Mouse (Mus musculus): Measurements from ENCODE around the gene Arhgef3.

Arhgef3 gene

DNA sequence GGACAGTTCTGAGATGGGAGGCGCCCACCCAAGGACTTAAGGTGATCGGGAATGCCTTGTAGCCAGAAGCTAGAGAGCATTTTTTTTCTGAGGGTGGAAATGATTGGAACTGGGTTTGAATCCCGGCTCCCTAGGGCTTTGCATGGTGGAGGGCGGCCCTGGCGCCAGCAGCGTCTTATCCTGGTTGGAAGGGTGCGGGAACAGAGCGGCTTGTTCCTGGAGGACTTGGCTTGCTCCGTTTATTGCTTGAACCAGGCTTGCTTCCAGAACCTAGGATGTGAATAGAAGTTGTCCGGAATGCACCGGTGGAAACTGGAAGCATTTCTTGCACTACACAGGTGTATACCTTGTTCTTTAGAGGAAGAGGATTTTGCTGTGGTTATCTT, 569 bp downstream of the Arhgef3 start:
- in situ Hi-C loops (cut with MboI, MseI): no loop called here

DNA sequence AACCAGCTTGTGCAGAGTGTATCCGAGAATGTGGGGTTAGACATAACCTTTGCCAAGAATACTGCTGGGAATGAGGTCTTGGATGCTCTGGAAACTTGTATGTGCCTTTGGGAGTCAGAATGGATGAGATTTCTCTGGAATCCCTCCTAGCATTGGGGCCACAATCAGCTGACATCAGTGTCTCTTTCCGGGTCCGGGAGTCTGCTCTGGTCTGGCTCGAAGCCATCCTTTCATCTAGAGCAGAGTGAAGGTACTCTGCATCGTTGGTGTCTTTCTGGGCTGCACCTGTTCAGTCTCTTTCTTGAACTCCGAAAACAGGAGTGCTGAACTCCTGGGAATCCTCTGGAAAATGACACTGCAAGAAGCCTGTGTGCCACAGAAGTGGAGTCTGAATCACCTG, 1.3 kb downstream of the Arhgef3 start:
- in situ Hi-C loops (cut with MboI, MseI): no loop called here

DNA sequence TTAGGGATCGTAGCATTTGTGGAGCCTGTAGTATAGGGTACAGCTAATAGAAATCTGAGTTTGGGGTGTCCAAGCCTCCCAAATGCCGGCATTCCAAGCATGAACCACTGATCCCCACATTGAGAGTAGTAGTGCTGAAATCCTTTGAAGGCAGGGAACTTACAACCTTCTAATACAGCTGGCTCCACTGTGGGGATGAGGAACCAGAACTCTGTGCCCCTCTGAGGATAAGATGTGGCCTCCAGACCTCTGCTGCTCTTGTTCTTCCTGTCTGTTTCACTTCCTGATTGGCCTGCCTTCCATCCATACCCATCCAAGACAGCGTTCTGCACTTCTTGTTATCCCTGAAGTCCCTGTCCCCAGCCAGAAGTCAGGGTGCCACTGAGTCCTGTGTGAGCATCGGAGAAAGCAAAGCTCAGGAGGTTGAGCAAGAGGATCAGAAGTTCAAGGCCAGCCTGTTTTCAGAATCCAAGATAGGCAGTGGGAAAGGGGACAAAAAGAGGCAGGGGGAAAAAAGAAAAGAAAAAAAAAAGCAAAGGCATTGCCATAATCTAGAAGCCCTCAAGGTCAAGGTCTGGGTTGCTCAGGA, 2.0 kb downstream of the Arhgef3 start:
- in situ Hi-C loops (cut with MboI, MseI): no loop called here

DNA sequence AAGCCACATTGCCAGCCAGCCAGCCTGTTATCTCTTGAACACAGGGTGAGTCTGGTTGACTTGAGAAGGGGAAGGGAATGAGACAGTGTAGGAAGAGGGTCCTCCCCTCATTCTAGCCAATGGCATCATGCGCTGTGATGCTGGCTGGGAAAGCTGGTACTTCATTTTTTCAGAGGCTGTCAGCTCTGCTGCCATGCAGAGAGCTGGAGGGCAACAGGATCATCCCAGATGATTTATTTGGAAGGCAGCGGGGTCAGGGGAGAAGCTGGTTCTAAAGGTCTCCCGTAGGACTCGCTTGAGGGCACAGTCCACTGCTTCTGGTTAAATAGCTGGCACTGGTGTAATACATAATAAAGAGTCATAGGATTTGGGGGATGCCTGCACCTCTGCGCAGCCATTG, 3.8 kb downstream of the Arhgef3 start:
- in situ Hi-C loops (cut with MboI, MseI): no loop called here

DNA sequence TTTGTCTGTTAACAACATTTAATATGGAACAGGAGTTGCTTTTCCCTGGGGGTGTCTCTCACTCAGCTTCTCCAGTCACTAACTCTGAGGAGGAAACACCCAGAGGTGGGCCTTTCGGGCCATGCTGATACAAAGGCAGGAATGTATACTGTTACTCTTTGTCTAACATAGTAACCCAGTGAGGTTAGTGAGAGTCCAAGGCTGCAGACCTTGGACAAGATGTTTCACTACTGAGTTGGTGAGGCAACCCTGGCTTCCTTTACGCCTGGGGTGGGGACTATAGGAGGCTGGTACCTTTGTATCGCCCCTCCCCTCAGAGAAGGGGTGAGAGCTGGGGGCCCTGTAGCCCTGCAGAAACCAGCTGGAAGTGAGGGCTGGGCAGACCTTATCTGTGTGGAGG, 7.9 kb downstream of the Arhgef3 start:
- in situ Hi-C loops (cut with MboI, MseI): no loop called here

DNA sequence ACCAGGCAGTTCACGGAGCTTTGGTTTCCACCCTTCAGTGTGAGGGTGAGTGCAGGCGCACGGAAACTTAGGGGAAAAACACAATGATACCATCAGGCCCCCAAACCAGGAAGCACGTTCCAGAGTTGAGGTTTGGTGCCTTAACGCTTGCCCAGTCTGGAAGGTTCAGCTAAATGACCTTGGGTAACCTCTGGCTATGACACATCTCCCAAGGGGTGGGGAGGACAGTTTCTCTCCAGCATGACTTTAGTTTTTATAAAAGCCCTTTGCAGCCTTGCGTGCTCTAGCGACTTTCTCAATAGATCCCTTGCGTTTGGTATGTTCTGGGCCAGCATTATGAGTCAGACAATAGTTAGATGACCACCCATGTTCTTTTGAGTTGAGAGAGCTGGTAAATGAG, 8.8 kb downstream of the Arhgef3 start:
- in situ Hi-C loops (cut with MboI, MseI): no loop called here

DNA sequence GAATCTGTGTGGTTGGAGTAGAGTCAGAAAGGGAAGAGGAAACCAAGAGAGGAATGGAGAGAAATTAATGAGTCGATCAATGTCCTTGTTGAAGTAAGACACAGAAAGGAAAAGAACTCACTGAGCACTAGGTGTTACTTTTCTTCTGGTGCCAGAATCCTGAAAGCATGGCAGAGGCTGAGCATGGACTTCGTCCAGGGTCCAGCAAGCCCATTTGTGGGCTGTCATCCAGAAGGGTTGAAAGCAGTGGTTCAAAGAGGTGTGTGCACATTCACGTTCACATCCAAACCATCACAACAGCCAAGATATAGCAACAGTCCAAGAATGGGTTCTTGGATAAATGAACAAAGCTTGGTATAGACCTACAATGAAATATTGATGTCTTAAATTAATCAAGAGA, 15.3 kb downstream of the Arhgef3 start:
- in situ Hi-C loops (cut with MboI, MseI): no loop called here

DNA sequence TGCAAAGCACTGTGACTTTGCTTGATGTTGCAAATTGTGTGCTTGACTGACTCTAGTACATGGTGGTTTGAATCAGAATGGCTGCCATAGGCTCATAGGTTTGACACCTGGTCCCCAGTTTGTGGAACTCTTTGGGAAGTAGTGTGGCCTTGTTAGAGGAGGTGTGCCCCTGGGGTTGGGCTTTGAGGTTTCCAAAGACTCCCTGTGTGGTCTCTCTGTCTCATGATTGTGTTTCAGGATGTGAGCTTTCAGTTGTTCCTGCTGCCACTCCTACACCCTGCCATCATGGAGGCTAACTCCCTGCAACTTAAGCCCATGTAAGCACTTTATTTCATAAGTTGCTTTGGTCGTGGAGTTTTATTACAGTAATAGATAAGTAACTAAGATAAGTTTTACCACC, 16.0 kb downstream of the Arhgef3 start:
- in situ Hi-C loops (cut with MboI, MseI): no loop called here

DNA sequence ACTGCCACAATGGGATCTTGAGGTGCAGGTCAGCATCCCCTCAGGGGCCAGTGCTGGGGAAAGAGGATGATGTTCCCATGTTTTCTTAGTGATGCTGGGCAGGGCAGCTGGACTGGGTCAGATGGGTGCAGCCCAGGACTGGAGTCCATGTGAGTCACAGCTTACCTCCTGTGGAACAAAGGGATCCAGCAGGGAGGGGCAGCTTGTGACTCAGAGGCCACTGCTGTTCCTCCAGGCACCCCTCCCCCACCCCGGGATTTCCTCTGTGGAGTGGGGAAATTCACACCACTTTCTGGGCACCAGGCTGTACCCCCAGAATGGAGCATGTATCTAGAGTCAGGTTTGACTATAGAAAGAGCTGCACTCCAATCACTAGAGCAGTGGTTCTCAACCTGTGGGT, 16.8 kb downstream of the Arhgef3 start:
- in situ Hi-C loops (cut with MboI, MseI): no loop called here

DNA sequence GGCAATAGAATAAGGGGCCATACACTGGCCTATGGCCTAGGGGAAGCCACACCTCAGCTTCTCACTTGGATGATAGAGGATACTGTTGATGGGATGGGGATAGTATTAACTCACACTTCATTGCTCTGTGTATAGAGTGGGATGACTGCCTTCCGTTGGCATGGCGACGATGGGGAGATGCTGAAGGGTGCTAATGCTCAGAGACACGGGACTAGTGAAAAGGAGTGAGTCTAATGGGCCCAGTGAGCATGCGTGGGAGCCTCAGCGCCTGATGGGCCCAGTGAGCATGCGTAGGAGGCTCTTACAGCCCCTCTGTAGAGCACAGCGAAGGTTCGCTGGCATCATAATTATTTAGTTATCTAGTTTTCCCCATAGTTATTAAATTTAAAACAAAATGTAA, 24.2 kb downstream of the Arhgef3 start:
- in situ Hi-C loops (cut with MboI, MseI): no loop called here

DNA sequence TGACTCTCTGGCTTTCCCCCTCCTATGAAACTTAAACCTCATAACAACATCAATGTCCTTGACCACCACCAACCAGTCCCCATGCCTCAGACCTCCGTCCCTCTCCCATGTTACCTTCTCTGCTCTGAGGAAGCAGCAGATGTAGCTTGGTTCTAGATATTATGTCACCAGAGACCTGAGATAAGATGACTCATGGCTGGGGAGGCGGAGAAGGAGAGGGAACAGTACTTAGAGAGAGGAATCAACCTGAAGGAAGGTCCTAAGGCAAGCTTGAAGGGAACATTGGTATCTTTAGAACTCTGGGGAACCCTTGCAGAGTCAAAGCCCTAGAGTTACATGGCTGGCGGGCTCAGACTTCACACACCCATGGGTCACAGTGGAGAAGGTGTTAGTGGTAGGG, 25.3 kb downstream of the Arhgef3 start:
- in situ Hi-C loops (cut with MboI, MseI): no loop called here

DNA sequence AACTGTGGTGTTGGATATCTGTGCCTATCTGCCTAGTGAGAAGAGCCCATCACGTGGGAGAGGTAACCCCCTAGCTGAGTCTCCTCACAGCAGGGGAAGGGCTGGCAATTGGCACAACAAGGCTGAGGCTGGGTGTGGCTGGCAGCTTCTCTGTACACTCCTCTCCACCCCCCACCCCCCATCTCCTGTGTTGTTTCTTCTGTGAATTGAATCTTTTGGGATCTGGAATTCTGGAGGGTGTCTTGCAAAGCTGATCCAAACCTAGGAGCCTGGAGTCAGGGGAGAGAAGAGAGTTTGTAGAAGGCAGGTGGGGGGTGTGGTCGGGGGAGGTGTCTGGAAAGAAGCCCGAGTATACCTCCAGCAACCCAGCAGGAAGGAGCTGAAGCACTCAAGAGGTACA, 26.8 kb downstream of the Arhgef3 start:
- in situ Hi-C loops (cut with MboI, MseI): no loop called here

DNA sequence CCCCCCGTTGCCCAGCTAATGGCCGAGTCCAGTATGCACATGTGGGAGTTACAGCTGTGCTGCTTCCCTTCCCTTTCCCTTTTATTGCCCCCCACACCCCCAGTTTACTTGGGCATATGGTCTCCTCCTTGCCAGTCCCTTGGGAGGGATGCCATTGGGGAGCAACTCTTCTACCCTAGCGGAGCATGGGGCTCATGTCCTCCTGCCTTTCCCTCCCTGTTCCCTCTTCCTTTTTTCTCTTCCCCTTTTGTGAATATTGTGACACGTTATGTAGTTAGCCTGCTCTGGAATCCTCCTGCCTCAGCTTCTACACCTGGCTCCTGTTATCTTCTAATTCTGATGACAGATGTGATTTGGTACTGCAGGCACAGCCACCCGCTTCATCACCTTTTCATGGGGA, 28.0 kb downstream of the Arhgef3 start:
- in situ Hi-C loops (cut with MboI, MseI): no loop called here

DNA sequence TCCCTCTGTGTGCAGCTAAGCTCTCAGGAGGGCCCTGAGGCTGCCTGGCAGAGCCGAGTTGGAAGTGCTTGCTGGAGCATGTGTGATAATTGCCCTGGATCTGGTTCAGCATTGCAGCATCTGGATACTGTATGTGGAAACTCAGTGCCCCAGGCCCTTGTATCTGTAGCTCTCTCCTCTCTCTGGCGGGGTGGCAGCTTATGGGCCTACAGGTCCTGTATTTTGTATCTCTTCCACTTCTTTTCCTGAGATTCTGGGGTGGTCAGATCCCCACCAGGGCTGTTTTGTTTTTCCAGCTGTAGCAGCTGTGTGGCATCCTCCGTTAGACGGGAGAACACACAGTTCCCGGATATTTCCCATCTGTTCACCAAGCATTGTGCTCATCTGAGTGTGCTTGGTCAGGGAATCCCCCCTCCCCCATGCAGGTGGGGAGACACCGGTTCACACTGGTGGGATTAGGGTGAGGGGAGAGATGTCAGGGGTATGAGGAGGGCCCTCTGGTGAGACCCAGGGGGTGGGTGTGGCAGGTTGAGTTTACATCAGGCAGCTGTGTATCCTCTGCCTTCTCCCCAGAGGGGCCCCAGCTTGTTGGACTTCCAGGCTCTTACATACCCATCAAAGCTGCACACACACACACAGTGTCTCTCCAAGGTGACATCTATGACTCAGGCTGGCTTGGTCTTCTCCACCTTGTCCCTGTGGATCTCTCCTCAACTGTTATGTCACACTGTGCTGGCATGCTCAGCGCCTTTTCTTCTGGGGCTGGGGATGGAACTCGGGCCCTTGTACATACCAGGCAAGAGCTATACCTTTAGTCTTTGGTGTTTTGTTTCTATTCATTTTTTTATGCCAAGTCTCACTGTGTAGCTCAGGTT, 30.7 kb downstream of the Arhgef3 start:
- in situ Hi-C loops (cut with MboI, MseI): no loop called here

DNA sequence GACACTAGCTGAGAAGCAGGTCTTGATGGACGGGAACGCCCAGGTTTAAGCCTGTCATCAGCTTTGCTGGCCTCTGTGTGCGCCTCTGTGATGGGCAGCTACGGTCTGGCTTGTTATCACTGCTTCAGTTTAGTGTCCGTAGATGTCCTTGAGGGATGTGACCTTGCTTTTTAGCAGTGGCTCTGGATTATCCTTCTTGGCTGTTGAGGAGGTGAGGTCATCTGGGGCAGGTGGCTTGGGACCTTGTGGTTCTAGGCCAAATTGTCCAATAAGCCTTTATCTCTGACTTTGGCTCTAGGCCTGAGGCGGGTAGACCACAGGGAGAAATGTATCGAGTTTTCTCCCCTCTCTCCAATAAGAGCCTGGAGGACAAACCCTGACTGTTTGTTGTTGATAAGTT, 33.0 kb downstream of the Arhgef3 start:
- in situ Hi-C loops (cut with MboI, MseI): no loop called here

DNA sequence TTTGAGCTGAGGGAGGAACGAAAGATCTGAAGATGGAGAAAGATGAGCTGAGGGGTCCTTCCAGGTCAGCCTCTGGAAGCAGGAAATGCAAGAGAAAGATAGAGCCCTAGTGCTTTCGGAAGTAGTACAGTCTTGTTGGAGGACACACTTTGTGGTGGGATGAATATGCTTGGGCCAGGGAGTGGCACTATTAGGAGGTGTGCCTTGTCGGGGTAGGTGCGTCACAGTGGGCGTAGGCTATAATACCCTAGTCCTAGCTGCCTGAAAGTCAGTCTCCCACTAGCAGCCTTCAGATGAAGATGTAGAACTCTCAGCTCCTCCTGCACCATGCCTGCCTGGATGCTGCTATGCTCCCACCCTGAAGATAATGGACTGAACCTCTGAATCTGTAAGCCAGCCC, 34.7 kb downstream of the Arhgef3 start:
- in situ Hi-C loops (cut with MboI, MseI): no loop called here

DNA sequence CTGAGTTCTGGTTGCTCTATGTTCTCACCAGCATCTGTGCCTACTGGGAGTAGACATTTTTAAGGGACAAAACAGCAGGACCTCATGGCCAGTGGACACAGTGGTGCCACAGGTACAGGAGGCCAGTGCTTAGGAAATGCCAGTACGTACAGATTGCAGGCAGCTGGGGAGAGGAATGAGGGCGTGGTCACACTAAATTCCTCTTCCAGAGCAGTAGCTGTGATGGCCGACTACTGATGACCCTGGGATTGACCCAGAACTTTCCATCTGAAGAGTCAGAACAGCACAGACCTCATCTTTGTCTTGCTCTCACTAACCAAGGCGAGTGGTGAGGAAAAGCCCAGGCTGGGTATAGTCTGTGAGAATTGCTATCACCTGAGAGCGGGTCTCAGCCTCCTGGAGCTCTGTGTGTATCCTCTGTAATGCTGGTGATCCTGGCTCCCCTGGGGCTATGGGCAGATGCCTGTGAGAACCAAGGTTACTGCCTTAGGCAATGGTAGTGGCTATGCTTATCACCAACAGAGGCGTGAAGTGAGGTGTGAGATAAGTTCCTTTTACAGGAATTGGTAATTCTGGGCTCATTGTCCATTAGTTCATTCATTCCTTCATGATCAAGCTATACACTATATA, 35.4 kb downstream of the Arhgef3 start:
- in situ Hi-C loops (cut with MboI, MseI): loop anchor here (10.0 to 25.0 kb wide), 2 partner anchors 562 to 1805 kb away; no protein-coding TSS in a partner anchor

DNA sequence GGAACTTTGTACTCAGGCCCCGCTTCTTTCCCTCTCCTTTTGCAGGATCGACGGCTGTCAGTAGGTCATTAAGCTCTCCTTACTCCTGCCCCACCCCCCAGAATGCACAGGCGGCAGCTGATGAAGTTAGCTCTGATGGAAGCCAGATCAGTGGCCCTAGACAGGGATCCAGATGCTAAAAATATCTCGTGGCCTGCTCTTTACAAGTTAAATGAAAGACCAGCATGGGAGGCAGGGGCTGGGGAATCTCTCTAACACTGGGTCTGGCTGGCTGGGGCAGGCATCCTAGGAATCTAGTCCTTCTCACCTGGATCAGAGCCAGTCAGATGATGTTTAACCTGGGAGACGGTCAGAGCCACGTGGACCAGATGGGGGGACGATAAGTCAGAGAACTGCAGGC, 36.7 kb downstream of the Arhgef3 start:
- in situ Hi-C loops (cut with MboI, MseI): loop anchor here (10.0 to 25.0 kb wide), 2 partner anchors 561 to 1807 kb away; no protein-coding TSS in a partner anchor

DNA sequence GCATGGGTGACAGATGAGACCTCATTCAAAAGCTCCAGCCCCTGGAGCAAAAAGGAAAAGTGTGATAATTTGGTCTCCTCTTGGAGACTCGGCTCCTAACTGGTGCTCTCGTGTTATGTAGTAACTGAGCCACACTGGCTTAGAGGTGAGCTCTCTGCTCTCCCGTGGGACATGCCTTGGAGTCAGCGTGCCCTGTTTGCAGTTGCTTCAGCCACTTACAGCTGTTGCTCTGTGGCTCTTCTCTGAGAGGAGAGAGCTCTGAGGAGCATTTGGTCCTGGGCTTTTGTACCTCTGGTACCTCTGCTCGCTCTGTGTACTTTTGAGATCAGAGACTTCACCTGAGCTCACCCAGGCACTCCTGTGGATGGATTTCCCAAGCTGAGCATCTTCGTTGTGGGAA, 40.4 kb downstream of the Arhgef3 start:
- in situ Hi-C loops (cut with MboI, MseI): loop anchor here (10.0 to 25.0 kb wide), 2 partner anchors 557 to 1810 kb away; no protein-coding TSS in a partner anchor

DNA sequence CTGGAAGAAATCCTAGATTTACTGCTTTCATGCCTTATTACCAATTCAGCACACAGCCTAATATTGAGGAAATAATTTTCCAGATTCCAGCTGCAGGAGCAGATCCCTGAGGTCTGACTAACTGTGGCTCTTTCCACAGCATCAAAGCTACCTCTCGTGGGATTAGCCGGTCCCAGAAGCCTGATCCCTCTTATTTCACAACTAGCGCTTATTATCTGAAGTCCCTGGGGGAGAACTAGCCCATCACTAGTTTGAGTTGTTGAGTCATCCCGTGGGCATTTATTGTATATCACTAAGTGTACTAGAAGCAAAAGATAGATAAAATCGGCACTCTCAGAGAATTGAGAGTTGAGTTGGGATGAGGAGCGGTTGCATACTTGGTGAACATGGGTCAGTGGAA, 41.3 kb downstream of the Arhgef3 start:
- in situ Hi-C loops (cut with MboI, MseI): loop anchor here (10.0 to 25.0 kb wide), 2 partner anchors 556 to 1811 kb away; no protein-coding TSS in a partner anchor

DNA sequence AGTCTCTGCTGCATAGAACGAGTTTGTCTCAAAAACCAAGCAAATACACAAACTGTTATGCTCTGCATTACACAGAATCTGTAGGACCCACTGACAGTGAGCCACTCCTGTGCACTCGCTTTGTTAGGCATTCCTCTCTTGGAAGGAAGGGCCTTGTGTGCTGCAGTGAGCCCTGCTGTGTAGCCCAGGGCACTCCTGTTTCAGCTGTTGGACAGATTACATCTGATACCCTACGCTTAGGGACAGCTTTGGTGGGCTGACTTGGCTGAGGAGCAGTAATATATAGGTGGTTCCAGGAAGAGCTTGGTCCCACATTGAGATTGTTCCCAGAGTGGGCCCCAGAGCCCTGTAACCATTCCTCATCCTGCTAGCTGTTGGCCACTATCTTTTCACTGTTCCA, 43.4 kb downstream of the Arhgef3 start:
- in situ Hi-C loops (cut with MboI, MseI): loop anchor here (10.0 to 25.0 kb wide), 2 partner anchors 554 to 1813 kb away; no protein-coding TSS in a partner anchor

DNA sequence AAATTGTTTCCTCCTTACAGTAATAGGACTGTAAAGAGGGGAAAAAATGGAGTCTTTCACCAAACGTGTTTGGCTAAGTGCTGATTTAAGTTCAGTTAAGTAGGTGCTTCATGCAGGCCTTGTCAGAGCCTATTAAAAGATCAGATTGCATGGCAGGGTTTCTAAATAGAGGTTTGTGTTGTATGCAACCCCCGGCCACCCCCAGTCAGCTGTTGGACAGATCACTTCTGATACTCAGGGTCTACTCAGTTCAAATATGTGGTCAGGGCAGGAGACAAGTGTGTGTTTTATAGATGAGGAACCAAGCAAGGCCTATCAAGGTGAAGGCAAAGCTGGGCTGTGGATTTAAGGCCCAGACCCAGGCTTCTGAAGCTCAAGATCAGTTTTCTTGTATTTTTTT, 44.1 kb downstream of the Arhgef3 start:
- in situ Hi-C loops (cut with MboI, MseI): loop anchor here (10.0 to 25.0 kb wide), 2 partner anchors 554 to 1814 kb away; no protein-coding TSS in a partner anchor
